Mouse (Mus musculus): ENCODE results near the gene Dcaf15.
A peak's percentile ranks its signal among the peaks of the same experiment; 100 is the strongest.

The Dcaf15 gene

GRCm38 (mm10) chr8:84104697-84105609, at the start of gene Dcaf15:
Gene Dcaf15, minus strand, starts transcription at chr8:84104768.
- DNase-seq: peak; percentile 99 to 100

GRCm38 (mm10) chr8:84149181-84149580, 44.6 kb upstream of the Dcaf15 start:
- no peak for DNase-seq

- peak in 1 of 2 experiments; percentile 51 for DNase-seq
Observed at GRCm38 (mm10) chr8:84148531-84148850, 43.9 kb upstream of the Dcaf15 start.

GRCm38 (mm10) chr8:84147769-84148530, 43.4 kb upstream of the Dcaf15 start, which contains the start of the genes Cc2d1a and 4930432K21Rik:
Gene Cc2d1a, minus strand, starts transcription at chr8:84147936.
Gene 4930432K21Rik, plus strand, starts transcription at chr8:84148025.
- peak; percentile 95 to 96 for DNase-seq

- peak in 1 of 2 experiments; percentile 64 for DNase-seq
Observed at GRCm38 (mm10) chr8:84147324-84147766, 42.8 kb upstream of the Dcaf15 start.

GRCm38 (mm10) chr8:84144636-84145245, 40.2 kb upstream of the Dcaf15 start:
- DNase-seq: no peak

GRCm38 (mm10) chr8:84140838-84141237, 36.3 kb upstream of the Dcaf15 start:
- no peak for DNase-seq

GRCm38 (mm10) chr8:84137848-84138247, 33.3 kb upstream of the Dcaf15 start:
- no peak for DNase-seq

GRCm38 (mm10) chr8:84132225-84132624, 27.7 kb upstream of the Dcaf15 start:
- DNase-seq: no peak

GRCm38 (mm10) chr8:84130806-84131205, 26.2 kb upstream of the Dcaf15 start:
- peak; percentile 81 to 83 for DNase-seq

GRCm38 (mm10) chr8:84128277-84128676, 23.7 kb upstream of the Dcaf15 start:
- no peak for DNase-seq

- DNase-seq: no peak
Observed at GRCm38 (mm10) chr8:84127202-84127901, 22.8 kb upstream of the Dcaf15 start.

GRCm38 (mm10) chr8:84126742-84127141, 22.2 kb upstream of the Dcaf15 start:
- no peak for DNase-seq

GRCm38 (mm10) chr8:84125656-84126055, 21.1 kb upstream of the Dcaf15 start, which contains the start of gene Podnl1:
Gene Podnl1, plus strand, starts transcription at chr8:84125989.
- DNase-seq: no peak

GRCm38 (mm10) chr8:84122151-84122550, 17.6 kb upstream of the Dcaf15 start:
- no peak for DNase-seq

GRCm38 (mm10) chr8:84115646-84116045, 11.1 kb upstream of the Dcaf15 start:
- no peak for DNase-seq

GRCm38 (mm10) chr8:84106216-84107040, 1.9 kb upstream of the Dcaf15 start:
- no peak for DNase-seq

GRCm38 (mm10) chr8:84105676-84106075, 1.1 kb upstream of the Dcaf15 start:
- DNase-seq: no peak

- DNase-seq: peak; percentile 75 to 81
Observed at GRCm38 (mm10) chr8:84104221-84104620, 347 bp downstream of the Dcaf15 start.

GRCm38 (mm10) chr8:84103601-84104000, 967 bp downstream of the Dcaf15 start:
- DNase-seq: peak; percentile 66 to 81

GRCm38 (mm10) chr8:84101476-84102270, 2.9 kb downstream of the Dcaf15 start:
- no peak for DNase-seq

All from cerebellum, postnatal 14 days (tissue).